Mouse (Mus musculus): Measurements from ENCODE around the gene Cdh22. TPM values are rescaled to one million over a fixed set of nuclear protein-coding genes. Genes with fewer than 3 reads are reported as not detected.

The Cdh22 gene
- polyA plus RNA-seq, 1 experiment = 1.3 TPM

DNA sequence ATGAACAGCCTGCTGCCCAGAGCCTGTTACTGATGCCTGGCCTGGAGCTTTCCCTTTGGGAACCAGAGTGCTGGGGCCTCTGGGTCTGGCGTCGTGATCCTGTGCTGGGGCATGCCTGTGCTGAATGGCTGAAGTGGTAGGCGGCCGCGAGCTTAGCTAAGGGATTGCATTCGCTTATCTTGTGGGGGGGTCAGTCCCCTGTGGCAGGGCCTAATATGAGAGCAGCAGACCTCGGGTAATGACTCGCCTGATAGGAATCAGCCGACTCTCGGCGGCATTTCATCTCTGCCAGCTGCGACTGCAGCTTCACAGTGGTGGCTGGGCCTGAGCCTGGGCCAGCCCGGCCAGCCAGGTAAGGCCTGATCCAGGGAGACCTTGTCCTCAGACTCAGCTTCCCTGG, 88.8 kb downstream of the Cdh22 start:
- Histone ChIP-seq H3K27ac (ENCODE audit: insufficient read depth, low read length) (no peak overlapping the region), H3K4me1 (ENCODE audit: control insufficient read depth, insufficient read depth, insufficient read length) (no peaks in the 10 kb centered on the region), H3K36me3 (ENCODE audit: control insufficient read depth, insufficient read depth, low read length) (no peaks in the 10 kb centered on the region), H3K27me3 (ENCODE audit: control insufficient read depth, insufficient read depth, low read length) (no peaks in the 10 kb centered on the region), H3K4me3 (ENCODE audit: extremely low read depth, insufficient read depth, insufficient read length) (no peak overlapping the region)
- no peak for DNase-seq (ENCODE audit: low read depth in 1 of 2, low spot score in 2 of 2)
- 76% methylated on average over 13 of the region's 13 CpGs for WGBS
- TF ChIP-seq POLR2A (IDR thresholded peaks at IDR 0.05; ENCODE audit: low read depth, low read length) (no peak), CTCF (IDR thresholded peaks at IDR 0.05; ENCODE audit: extremely low read depth, insufficient read depth, insufficient read length, insufficient replicate concordance) (no peak)

DNA sequence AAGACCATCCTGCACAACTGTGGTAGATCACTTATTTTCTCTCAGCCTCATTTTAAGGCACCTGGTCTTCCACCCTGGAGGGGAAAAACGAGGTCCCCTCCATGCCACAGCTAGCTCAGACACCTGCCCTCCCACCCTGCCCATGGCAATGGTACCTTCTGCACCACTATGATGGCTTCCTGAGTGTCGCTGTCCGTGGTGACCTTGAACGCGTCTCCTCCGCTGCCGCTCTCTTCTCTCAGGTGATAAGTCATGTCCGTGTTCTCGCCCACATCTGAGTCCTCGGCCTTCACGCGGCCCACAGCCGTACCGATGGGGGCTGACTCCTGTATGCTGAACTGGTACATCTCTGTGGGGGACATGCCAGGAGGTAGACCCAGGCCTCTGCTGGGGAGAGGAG, 91.2 kb downstream of the Cdh22 start:
- Histone ChIP-seq H3K4me1 (ENCODE audit: control insufficient read depth, insufficient read depth, insufficient read length) (no peaks in the 10 kb centered on the region), H3K36me3 (ENCODE audit: control insufficient read depth, insufficient read depth, low read length) (no peaks in the 10 kb centered on the region), H3K4me3 (ENCODE audit: extremely low read depth, insufficient read depth, insufficient read length) (no peak overlapping the region), H3K27ac (ENCODE audit: insufficient read depth, low read length) (no peak overlapping the region), H3K27me3 (ENCODE audit: control insufficient read depth, insufficient read depth, low read length) (no peaks in the 10 kb centered on the region)
- WGBS = 74% methylated on average over 14 of the region's 14 CpGs
- DNase-seq (ENCODE audit: low read depth in 1 of 2, low spot score in 2 of 2) = no peak
- no peak for TF ChIP-seq POLR2A (IDR thresholded peaks at IDR 0.05; ENCODE audit: low read depth, low read length)
- no peak for TF ChIP-seq CTCF (IDR thresholded peaks at IDR 0.05; ENCODE audit: extremely low read depth, insufficient read depth, insufficient read length, insufficient replicate concordance)

DNA sequence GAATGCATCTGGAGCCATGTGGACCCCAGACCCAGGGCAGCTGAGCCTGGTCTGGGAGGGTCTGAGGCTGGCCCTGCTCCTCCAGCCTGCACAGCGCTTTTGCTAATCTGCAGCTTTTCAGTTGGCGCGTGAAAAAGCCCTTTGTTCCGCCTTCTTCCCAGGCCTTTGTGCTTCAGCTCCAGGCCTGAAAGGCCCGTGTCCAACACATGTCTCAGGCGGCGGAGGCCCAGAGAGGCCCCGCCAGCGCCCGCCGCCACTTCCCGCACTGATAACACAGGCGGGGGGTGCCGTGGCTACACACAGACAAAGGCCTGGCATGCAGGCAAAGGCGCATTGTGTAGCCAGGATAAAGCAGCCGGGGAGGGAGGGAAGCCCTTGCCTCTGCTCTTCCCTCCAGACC, 98.6 kb downstream of the Cdh22 start:
- Histone ChIP-seq H3K36me3 (ENCODE audit: control insufficient read depth, insufficient read depth, low read length) (no peaks in the 10 kb centered on the region), H3K27me3 (ENCODE audit: control insufficient read depth, insufficient read depth, low read length) (no peaks in the 10 kb centered on the region), H3K4me1 (ENCODE audit: control insufficient read depth, insufficient read depth, insufficient read length) (no peaks in the 10 kb centered on the region), H3K27ac (ENCODE audit: insufficient read depth, low read length) (no peak overlapping the region), H3K4me3 (ENCODE audit: extremely low read depth, insufficient read depth, insufficient read length) (no peak overlapping the region)
- 45% methylated on average over 16 of the region's 16 CpGs for WGBS
- TF ChIP-seq POLR2A (IDR thresholded peaks at IDR 0.05; ENCODE audit: low read depth, low read length) (no peak), CTCF (IDR thresholded peaks at IDR 0.05; ENCODE audit: extremely low read depth, insufficient read depth, insufficient read length, insufficient replicate concordance) (no peak)
- DNase-seq (ENCODE audit: low read depth in 1 of 2, low spot score in 2 of 2) = no peak

DNA sequence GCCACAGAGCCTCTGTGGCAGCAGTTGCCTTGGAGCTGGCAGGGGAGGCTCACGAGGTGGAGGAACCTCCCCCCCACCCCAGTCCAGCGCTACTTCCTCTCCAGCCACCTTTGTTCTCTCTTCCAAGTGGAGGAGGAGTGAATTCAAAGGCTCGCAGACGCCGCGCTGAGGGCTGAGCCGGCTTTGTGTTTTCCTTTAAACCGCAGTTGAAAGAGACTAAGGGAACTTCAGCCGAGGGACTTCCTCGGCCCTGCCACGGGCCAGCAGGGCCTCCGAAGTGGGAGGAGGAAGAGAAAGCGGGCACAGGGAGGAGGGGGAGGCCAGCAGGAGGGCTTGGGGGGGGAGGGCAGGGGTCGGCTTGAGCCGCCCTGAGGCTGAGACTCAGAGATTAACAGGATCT, 101.1 kb downstream of the Cdh22 start:
- Histone ChIP-seq H3K27me3 (ENCODE audit: control insufficient read depth, insufficient read depth, low read length) (no peaks in the 10 kb centered on the region), H3K36me3 (ENCODE audit: control insufficient read depth, insufficient read depth, low read length) (no peaks in the 10 kb centered on the region), H3K4me3 (ENCODE audit: extremely low read depth, insufficient read depth, insufficient read length) (no peak overlapping the region), H3K27ac (ENCODE audit: insufficient read depth, low read length) (no peak overlapping the region), H3K4me1 (ENCODE audit: control insufficient read depth, insufficient read depth, insufficient read length) (no peaks in the 10 kb centered on the region)
- no peak for DNase-seq (ENCODE audit: low read depth in 1 of 2, low spot score in 2 of 2)
- WGBS = 2% methylated on average over 15 of the region's 15 CpGs
- TF ChIP-seq CTCF (IDR thresholded peaks at IDR 0.05; ENCODE audit: extremely low read depth, insufficient read depth, insufficient read length, insufficient replicate concordance) = no peak

DNA sequence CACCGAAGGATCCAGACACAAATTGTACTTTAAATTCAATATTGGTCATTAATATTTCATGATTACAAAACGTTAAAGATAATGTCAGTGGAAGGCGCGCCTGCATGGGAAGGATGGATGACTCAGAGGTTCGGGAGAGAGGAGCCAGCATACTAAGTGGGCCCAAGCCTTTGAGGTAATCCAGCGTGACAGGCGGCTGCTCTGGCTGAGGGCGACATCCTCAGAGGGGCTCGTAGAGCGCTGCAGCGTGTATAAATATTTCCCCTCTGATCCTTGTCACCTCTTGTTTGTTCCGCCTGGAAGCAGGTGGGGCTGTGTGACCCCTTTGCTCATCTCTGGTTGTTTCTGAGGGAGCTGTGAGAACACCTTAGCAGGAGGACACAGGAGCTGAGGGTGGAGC, 103.2 kb downstream of the Cdh22 start:
- no peak for DNase-seq (ENCODE audit: low read depth in 1 of 2, low spot score in 2 of 2)
- Histone ChIP-seq H3K4me1 (ENCODE audit: control insufficient read depth, insufficient read depth, insufficient read length) (no peaks in the 10 kb centered on the region), H3K27ac (ENCODE audit: insufficient read depth, low read length) (no peak overlapping the region), H3K4me3 (ENCODE audit: extremely low read depth, insufficient read depth, insufficient read length) (no peak overlapping the region), H3K36me3 (ENCODE audit: control insufficient read depth, insufficient read depth, low read length) (no peaks in the 10 kb centered on the region), H3K27me3 (ENCODE audit: control insufficient read depth, insufficient read depth, low read length) (no peaks in the 10 kb centered on the region)
- TF ChIP-seq CTCF (IDR thresholded peaks at IDR 0.05; ENCODE audit: extremely low read depth, insufficient read depth, insufficient read length, insufficient replicate concordance) = no peak
- TF ChIP-seq POLR2A (IDR thresholded peaks at IDR 0.05; ENCODE audit: low read depth, low read length) = no peak
- WGBS = 85% methylated on average over 12 of the region's 12 CpGs

DNA sequence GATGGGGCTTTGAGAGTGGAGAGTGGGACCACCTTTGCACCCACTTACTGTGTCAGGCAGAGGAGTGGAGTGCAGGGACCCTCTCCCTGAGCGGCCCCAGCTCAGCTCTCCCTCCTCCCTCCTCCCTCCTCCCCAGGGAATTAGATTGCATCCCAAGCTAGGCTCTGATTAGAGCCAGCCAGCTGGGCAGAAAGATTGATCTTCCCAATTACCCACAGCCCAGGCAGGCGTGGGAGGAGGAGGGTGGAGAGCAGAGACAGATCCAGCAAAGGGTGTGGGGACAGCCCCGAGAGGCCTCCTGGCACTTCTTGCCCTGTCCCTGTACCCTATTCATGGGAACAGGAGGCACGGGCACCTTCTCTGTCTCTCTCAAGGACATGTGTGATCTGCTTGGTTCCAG, 105.5 kb downstream of the Cdh22 start:
- TF ChIP-seq CTCF (IDR thresholded peaks at IDR 0.05; ENCODE audit: extremely low read depth, insufficient read depth, insufficient read length, insufficient replicate concordance) = no peak
- TF ChIP-seq POLR2A (IDR thresholded peaks at IDR 0.05; ENCODE audit: low read depth, low read length) = no peak
- 76% methylated on average over 4 of the region's 4 CpGs for WGBS
- DNase-seq (ENCODE audit: low read depth in 1 of 2, low spot score in 2 of 2) = no peak
- Histone ChIP-seq H3K4me1 (ENCODE audit: control insufficient read depth, insufficient read depth, insufficient read length) (no peaks in the 10 kb centered on the region), H3K4me3 (ENCODE audit: extremely low read depth, insufficient read depth, insufficient read length) (no peak overlapping the region), H3K27me3 (ENCODE audit: control insufficient read depth, insufficient read depth, low read length) (no peaks in the 10 kb centered on the region), H3K27ac (ENCODE audit: insufficient read depth, low read length) (no peak overlapping the region), H3K36me3 (ENCODE audit: control insufficient read depth, insufficient read depth, low read length) (no peaks in the 10 kb centered on the region)

GRCm38 (mm10) chr2:165126896-165127562, 107.6 kb downstream of the Cdh22 start:
- Histone ChIP-seq H3K36me3 (ENCODE audit: control insufficient read depth, insufficient read depth, low read length) (no peaks in the 10 kb centered on the region), H3K4me3 (ENCODE audit: extremely low read depth, insufficient read depth, insufficient read length) (no peak overlapping the region), H3K4me1 (ENCODE audit: control insufficient read depth, insufficient read depth, insufficient read length) (no peaks in the 10 kb centered on the region), H3K27me3 (ENCODE audit: control insufficient read depth, insufficient read depth, low read length) (no peaks in the 10 kb centered on the region), H3K27ac (ENCODE audit: insufficient read depth, low read length) (no peak overlapping the region)
- no peak for DNase-seq (ENCODE audit: low read depth in 1 of 2, low spot score in 2 of 2)
- WGBS = 73% methylated on average over 10 of the region's 10 CpGs
- TF ChIP-seq CTCF (IDR thresholded peaks at IDR 0.05; ENCODE audit: extremely low read depth, insufficient read depth, insufficient read length, insufficient replicate concordance) (no peak), POLR2A (IDR thresholded peaks at IDR 0.05; ENCODE audit: low read depth, low read length) (no peak)
